13 mouse cellular contexts compared by ENCODE assay signal in the genomic region with DNA sequence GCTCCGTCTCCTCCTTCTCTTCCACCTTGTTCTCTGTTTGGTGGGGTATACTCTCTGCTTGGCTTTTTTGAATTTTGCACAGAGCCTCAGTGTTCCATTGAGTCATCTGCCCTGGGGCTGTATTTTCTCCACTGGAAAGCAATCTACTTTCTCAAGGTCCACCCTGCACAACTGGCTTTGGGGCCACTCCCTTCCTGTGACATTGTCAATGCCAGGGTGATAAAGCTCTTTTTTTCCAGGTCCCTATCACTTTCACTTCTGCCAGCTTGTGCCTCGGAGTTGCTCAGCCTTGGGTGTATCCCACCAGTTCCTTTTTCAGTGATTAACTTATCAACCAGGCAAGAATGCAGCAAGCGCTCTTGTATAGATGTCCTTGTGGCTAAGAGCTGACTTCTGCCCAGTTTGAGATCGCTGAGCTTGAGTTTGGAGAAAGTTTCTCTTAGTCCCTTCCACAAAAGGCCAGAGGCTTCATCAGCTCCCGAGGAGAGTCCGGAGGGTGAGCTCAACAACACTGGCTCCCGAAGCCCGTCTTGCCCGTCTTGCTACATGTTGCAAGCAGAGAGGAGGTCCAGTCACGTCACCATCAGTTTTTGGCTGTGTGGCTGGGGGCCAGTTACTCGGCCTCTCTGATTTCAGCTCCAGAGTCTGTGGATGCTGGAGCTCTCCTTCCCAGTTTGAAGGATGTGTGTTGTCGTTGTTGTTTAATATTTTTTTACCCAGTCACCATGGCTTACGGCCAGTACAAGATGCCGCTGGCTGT.
DNase-seq lines count a peak whose midpoint lies in the region; ATAC-seq lines count a peak whose summit lies in the region.
"Had no signal": no experiment of that assay in that cellular context is flagged by ENCODE, and none has a peak within 500 bp of the region (broad histone marks: within the 10 kb centered on the region; RNA-seq: fewer than 3 reads in every experiment).

No protein-coding gene starts in this region.

- no peaks in the 10 kb centered on the region for H3K36me3 ChIP-seq in heart, embryonic 14.5 days (ENCODE audit: control insufficient read depth, insufficient read depth, low read length)
- no peaks in the 10 kb centered on the region for H3K36me3 ChIP-seq in midbrain, embryonic 16.5 days (ENCODE audit: control insufficient read depth, insufficient read depth, low read length)
- H3K36me3 ChIP-seq: embryonic facial prominence, embryonic 10.5 days; heart, embryonic 15.5 days had no signal

- no peak for DNase-seq in heart, adult 9 months (ENCODE audit: low spot score in 2 of 2)
- DNase-seq in ZHBTc4 (ENCODE audit: low read depth, low spot score), result peak; percentile 29
- DNase-seq in left cerebral cortex, postnatal 4 days, result no peak
- DNase-seq in gastrocnemius, postnatal 36 days, result no peak
- DNase-seq: cerebellum, adult 11 months; forebrain, postnatal 0 days had no signal

- H3K27me3 ChIP-seq in heart, embryonic 14.5 days (ENCODE audit: control insufficient read depth, insufficient read depth, low read length), result peaks cover 34% of the 10 kb centered on the region
- no peaks in the 10 kb centered on the region; the same call in 1 of the 2 replicates for H3K27me3 ChIP-seq in midbrain, embryonic 16.5 days (ENCODE audit: control insufficient read depth, insufficient read depth, low read depth, low read length)

- H3K9ac ChIP-seq in heart, embryonic 14.5 days (ENCODE audit: low read length), result no peak overlapping the region
- H3K9ac ChIP-seq in midbrain, embryonic 16.5 days (ENCODE audit: low read depth, low read length), result no peak overlapping the region
- H3K9ac ChIP-seq: forebrain, postnatal 0 days; heart, embryonic 15.5 days had no signal

- WGBS in heart, embryonic 14.5 days, result 73% methylated on average over 14 of the region's 14 CpGs
- 90% methylated on average over 14 of the region's 14 CpGs for WGBS in midbrain, embryonic 16.5 days

- peaks cover 11 to 15% of the 10 kb centered on the region in 2 experiments for H3K4me1 ChIP-seq in heart, embryonic 14.5 days (ENCODE audit: control insufficient read depth in 2 of 2, insufficient read depth in 2 of 2, low read length in 2 of 2)
- H3K4me1 ChIP-seq in midbrain, embryonic 16.5 days (ENCODE audit: control insufficient read depth, insufficient read depth, low read length), result no peaks in the 10 kb centered on the region

- ATAC-seq in heart, embryonic 14.5 days (ENCODE audit: insufficient number of reproducible peaks, insufficient read depth, low FRiP score, low read depth), result peak; percentile 32; the same call in 1 of the 2 replicates
- peak; percentile 75 for ATAC-seq in erythroid progenitor cell, adult 5-6 weeks (replicated peaks; ENCODE audit: low FRiP score, poor library complexity, severe bottlenecking)
- ATAC-seq in megakaryocyte-erythroid progenitor cell, adult 5-6 weeks (replicated peaks; ENCODE audit: low FRiP score, low TSS enrichment, poor library complexity, severe bottlenecking), result peak; percentile 91
- ATAC-seq in midbrain, embryonic 16.5 days, result no peak
- ATAC-seq: CD4-positive, CD25-positive, alpha-beta regulatory T cell, adult 4 months; forebrain, postnatal 0 days had no signal

- no peak overlapping the region for H3K4me2 ChIP-seq in heart, embryonic 14.5 days (ENCODE audit: low read length)
- H3K4me2 ChIP-seq in midbrain, embryonic 16.5 days (ENCODE audit: low read length), result no peak overlapping the region
- H3K4me2 ChIP-seq: heart, embryonic 15.5 days had no signal

- intact Hi-C loops in left cerebral cortex, postnatal 4 days (cut with DNase I), result no loop called here
- intact Hi-C loops in gastrocnemius, postnatal 36 days (cut with DNase I), result no loop called here

- no peaks in the 10 kb centered on the region for H3K9me3 ChIP-seq in heart, embryonic 14.5 days (ENCODE audit: control insufficient read depth, low read length)
- H3K9me3 ChIP-seq in midbrain, embryonic 16.5 days (replicated peaks; ENCODE audit: control insufficient read depth, low read length, poor library complexity, severe bottlenecking), result no peaks in the 10 kb centered on the region
- H3K9me3 ChIP-seq: embryonic facial prominence, embryonic 10.5 days; heart, embryonic 15.5 days had no signal

- H3K4me3 ChIP-seq in heart, embryonic 14.5 days (ENCODE audit: control insufficient read depth in 1 of 2, insufficient read depth in 1 of 2, low read depth in 1 of 2, low read length in 2 of 2), result no peak overlapping the region
- no peak overlapping the region for H3K4me3 ChIP-seq in midbrain, embryonic 16.5 days (ENCODE audit: low read depth, low read length)
- H3K4me3 ChIP-seq: embryonic facial prominence, embryonic 10.5 days; heart, embryonic 15.5 days had no signal

- no peak overlapping the region for H3K27ac ChIP-seq in heart, embryonic 14.5 days (replicated peaks in 1 of 2; ENCODE audit: control insufficient read depth in 1 of 2, insufficient read depth in 1 of 2, low read depth in 2 of 2, low read length in 2 of 2)
- no peak overlapping the region for H3K27ac ChIP-seq in midbrain, embryonic 16.5 days (ENCODE audit: low read length)
- H3K27ac ChIP-seq: heart, embryonic 15.5 days had no signal
